Mouse (Mus musculus): ENCODE data around the gene Nrn1.

Nrn1 gene

DNA sequence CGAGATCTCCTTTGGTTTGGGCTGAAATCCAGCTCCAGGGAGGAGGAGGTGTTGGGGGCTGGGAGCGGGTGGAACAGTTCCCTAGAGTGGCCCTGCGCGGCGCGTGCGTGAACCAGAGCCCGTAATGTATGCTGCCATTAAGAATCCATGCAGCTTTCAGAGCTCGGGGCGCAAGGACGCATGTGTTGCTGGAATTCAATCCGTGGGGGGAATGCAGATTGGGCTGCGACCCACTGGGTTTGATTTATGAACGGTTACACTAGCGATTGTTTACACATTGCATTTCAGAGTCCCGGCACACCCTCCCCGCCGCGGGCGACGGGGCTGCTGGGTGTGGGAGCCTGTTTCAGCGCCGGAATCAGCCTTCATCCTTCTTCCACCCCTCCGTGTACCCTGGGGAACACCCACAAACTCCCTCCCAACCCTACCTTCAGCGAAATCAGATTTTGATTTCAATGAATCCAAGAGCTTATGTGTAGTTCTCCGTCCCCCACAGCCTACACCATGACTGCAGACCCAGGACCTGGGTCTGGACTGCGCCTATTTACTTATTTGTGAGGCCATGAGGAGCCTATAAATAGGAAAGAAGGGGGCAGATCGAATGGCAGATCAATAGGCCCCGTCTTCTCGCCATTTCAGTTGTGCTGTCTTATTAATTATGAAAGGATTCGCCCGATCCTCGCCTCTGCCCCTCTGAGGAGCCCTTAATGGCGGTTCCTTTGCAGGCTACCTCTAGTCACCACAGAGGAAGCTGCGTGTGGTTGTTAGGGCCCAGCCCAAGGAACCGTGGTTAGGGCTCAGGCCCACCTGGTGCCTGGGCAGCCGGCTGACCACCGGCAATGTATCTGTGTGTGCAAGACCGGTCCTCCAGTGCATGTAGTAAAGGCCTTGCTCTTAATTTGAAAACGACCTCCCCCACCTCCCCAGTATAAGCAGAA, 10.1 kb downstream of the Nrn1 start:
- DNase-seq (ENCODE audit: low spot score) = peak; percentile 63

DNA sequence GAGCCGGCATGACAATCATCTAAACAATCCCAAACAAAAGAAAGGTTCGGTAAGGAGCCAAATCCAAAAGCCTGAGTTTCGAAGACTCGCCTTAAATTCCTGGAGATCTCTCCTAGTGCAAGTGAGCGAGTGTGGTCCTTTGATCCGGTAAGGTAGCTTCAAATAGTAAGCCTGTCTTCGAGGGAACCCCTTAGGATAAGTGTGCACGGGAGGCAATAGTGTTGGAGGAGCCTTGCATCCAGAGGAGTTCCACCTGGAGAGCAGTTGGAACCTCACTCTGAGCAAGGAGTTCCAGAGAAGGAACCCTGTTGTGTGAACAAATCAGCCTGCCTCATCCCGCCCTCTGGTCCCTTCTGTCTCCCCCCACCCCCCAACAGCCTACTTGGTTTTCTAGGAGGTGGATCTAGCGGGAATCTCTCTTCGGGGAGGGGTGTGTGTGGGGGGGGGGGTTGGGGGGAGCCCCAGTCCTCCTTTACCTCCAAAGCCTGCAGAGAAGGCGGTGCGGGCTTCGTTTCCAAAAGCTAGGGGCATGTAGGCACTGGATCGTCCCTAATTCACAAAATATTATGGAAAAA, 11.1 kb downstream of the Nrn1 start:
- no peak for DNase-seq (ENCODE audit: low spot score)

DNA sequence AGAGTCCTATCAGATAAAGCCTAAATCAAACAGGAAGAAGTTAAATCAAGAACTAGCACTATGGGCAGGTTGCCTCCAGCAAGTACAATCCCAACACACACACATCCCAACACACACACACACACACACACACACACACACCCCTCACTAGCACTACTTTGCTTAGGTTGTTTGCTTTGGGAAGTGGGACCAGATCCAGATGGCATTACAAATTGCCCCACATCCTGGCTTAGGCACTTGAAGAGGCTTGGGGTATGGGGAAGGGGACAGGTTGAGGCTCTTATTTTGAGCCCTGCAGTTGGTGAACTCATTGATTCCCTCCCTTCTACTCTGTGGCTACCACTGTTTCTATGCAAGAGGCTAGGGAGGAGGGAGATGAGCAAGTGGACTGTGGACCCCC, 12.6 kb downstream of the Nrn1 start:
- no peak for DNase-seq (ENCODE audit: low spot score)

DNA sequence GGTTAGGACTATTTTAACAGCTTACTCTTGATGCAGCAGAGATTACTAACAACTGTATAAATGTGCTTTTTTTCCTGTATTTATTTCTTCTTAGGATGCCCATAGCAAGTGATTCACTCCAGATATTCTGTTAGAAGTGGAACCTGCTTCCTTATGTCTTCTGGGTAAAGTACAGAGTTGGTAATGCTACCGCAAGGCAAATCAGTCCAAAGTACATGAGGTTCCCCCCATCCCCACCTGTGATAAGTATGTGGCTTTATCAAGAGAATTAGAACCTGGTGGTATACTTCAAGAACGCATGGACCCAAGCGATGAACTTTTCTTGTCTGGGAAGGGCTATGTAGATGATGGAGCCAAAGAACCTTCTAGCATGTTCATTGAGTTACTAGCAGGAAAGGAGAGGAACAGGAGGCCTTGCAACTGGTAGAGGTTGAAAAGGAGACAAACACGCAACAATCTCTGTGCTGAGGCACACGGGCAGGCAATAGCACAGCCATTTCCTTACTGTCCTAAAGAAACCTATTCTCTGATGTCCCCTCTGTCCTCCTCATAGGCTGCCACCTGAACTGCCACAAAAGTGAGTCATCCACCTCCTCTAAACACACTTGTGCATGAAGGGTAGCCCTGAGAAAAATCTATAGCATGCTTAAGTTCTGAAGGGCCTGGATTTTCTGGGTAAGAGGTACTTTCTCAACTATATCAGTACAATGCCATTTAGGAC, 14.5 kb downstream of the Nrn1 start:
- no peak for DNase-seq (ENCODE audit: low spot score)

DNA sequence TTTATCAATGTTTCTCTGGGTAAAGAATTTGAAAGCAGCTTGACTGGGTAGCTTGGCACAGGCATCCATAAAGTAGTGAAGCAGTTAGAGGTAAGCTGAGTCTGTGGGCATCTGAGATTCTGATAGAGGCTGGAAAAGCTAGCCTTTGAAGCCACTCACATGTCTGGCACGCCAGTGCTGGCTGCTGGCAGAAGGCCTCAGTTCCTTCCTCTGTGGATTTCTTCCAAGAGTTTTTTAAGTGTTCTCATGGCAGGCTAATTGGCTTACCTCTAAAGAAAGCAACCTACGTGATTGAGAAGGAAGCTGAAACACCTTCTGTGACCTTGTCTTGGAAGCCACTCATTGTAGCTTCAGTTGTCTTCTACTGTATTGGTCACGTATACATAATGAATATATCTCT, 17.6 kb downstream of the Nrn1 start:
- DNase-seq (ENCODE audit: low spot score) = no peak

DNA sequence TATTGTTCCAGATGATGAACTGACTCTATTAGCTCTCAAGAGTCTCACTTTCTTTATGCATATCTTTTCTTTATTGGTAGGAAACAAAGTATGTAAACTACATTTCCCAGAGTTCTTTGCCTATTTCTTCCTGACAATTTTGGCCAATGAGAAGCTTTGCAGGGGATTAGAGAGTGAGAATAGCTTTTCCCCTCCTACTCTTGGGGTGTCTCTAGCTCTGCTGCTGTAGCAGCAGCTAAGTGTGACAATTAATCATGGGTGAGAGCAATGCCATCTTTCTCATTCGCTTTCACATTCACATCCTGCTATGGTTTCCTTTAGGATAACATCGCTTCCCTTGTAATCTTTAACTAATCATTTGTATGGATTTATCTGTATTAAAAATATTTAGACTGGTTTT, 18.2 kb downstream of the Nrn1 start:
- DNase-seq (ENCODE audit: low spot score) = no peak

DNA sequence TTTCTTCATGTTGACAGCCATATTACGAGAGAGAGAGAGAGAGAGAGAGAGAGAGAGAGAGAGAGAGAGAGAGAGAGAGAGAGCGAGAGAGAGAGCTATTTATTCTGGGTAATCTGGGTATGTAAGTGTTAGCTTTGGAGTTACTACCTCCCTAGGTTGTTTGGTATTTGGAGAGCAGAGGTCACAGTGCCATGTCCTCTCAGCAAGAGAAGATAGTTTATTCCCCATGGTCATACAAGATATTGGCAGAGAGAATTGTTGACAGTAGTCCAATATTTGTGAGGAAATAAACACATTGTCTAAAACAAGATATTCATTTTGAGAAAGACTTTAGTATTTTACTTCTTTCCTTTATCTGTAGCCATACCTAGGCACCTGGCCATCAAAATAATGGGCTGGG, 20.8 kb downstream of the Nrn1 start:
- DNase-seq (ENCODE audit: low spot score) = no peak

DNA sequence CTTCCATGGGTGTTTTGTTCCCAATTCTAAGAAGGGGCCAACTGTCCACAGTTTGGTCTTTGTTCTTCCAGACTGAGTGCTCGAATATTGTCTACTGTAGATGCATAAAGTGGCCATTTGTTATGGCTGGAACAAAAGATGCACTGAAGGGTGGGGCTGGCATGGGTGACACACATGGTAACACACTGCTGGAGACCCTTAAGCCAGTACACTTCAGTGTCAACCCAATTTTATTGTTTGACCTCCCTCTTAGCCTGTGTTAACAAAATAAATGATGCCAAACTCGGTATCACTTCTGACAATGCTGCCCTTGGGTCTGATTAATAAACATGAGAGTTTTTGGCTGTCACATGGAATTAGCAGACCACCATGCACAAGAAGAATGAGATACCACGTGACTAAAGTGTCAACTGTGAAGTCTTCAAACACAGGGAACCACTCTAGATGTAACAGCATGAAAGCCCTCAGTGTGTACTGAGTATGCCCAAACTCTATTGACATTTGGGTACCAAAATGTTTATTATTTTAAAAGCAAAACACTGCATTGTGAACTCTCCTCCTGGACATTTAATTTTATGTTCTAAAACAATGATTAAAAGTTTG, 27.7 kb downstream of the Nrn1 start:
- DNase-seq (ENCODE audit: low spot score) = no peak

DNA sequence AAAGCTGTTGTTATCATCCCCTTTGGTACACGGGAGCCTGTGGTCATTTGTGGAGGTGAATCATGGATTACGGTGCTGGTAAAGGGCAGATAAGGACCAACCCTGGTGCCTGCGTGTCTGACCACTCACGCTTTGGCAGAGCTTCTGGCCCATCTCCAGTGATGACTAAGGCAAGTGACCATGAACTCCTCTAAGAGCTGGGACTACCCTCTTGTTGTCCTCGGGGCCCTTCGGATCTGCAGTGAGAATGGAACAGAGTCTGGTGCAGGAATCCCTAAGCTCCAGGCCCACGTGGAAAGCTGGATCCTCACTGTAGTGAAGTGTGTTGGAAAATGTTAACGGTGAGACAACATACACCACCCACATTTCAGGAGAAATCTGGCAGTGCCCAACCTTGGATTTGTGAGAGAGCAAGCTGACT, 38.6 kb downstream of the Nrn1 start:
- DNase-seq (ENCODE audit: low spot score) = no peak

DNA sequence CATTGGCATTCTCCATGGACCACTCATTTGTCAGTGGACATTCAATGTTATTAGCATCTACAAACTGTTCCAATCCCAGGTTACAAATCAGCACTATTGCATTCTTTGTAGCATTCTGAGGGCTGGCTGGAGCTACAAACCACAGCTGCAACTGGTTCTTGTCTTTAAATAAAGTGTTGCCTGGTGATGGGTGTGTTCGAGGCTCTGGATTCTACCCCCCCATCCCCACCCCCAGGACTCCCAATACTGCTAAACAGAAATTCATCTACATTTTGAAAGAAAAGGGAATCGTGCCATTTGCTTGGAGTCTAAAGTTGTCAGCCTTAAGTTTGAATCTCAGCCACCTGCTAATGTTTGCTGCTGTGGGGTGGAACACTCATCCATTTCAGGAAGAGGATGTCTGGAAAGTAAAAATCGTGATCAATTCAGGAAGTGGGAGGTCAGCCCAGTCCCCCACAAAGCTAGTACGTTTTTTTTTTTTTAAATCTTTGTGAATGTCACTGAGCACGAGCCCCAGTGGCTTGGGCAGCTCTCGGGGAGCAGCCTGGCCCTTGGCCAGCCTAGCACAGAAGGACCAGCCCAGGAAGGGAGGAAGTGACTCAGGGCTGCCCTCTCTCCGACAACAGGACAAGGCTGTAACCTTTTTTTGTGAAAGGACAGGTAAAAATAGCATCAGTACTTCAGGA, 39.3 kb downstream of the Nrn1 start:
- DNase-seq (ENCODE audit: low spot score) = no peak

DNA sequence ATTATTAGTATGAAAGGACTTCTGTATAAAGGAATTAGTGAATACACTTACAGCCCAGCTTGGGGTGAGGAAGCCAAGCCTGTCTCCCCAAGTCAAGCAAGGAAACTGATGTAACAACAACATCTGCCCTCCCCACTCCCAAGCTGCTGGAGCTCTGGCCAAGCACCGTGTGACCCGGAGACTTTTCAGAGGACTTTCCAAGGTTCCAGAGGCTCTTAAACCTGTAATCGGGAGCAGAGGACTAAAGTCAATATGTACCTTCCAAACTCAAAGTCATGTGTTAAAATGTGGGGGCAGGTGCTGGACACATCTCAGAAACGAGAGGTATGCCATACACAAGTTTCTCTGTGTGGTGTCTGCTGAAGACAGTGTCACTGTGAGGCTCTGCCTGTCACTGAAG, 51.4 kb downstream of the Nrn1 start:
- DNase-seq (ENCODE audit: low spot score) = no peak

DNA sequence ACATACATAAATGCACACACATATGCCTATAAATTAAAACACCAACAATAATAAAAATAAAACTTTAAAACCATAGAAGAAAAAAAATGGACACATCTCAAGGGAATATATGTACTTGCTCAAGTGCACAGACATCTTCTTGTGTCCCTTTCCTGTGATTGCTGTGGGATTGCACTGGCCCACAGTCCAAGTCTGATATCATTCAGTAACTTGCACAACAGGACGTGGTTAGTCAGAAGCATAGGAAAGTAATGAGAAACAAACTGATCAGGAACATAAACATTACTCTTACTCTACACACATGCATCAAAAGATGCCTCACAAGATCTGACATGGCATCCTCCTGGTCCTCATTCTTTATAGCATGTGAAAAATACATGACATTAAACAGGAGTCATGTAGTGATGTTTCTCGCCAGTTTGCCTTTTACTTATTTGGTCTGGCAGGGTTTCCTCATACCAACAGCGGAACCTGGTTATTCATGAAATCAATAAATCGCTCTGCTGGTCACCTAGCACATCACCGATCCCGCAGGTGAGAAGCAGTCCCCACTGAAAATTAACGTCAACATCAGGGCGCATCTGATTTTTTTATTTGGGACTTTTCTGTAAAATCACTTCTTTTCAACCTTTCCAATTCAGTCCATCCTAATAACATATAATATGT, 54.1 kb downstream of the Nrn1 start:
- no peak for DNase-seq (ENCODE audit: low spot score)

DNA sequence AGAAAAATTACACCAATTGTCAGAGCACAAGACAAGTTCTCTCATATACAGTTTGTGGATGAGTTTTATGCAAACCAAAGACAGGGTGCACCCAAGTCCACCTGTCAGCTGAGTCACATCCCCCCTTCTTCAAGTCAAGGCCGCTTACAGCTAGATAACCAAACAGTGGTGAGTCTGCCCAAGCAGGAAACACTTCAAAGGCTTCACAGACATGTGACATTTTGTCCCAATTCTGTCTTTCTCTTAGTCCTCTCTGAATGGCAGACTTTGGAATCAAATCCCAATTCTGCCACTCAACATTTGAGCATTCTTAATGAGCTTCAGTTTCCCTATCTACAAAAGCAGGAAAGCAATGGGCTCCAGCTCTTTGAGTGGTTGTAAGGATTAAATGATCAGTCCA, 55.6 kb downstream of the Nrn1 start:
- DNase-seq (ENCODE audit: low spot score) = no peak

Data from testis, postnatal 10 days (tissue).